Mouse (Mus musculus) heart, embryonic 15.5 days (tissue): ENCODE data around the gene Bbc3. TPM values are rescaled to one million over a fixed set of nuclear protein-coding genes. Genes with fewer than 3 reads are reported as not detected.

Source experiments
- ATAC-seq: fragments of 200-750 bp; cut with Nextera tagmentation; replicated peaks from 2 replicates; pipeline ENCODE4 v1.8.0; 2017; ENCODE audit warnings: low read depth, moderate TSS enrichment; ENCODE audit not compliant: insufficient number of reproducible peaks, insufficient read depth, low FRiP score
- H3K27ac ChIP-seq: fragments of 300-500 bp; sonication (generic); 2 replicates; pipeline ENCODE4 v1.5.1; 2015; ENCODE audit warnings: mild to moderate bottlenecking, inconsistent platforms
- H3K27me3 ChIP-seq: fragments of 300-500 bp; sonication (generic); 2 replicates; pipeline ENCODE4 v1.6.1; 2015; ENCODE audit warnings: inconsistent platforms
- H3K36me3 ChIP-seq: fragments of 300-500 bp; sonication (generic); 2 replicates; pipeline ENCODE4 v1.6.1; 2015; ENCODE audit warnings: mild to moderate bottlenecking, inconsistent platforms
- H3K4me1 ChIP-seq: fragments of 300-500 bp; sonication (generic); replicated peaks from 2 replicates; pipeline ENCODE4 v1.6.1; 2015; ENCODE audit warnings: inconsistent platforms
- H3K4me2 ChIP-seq: fragments of 300-500 bp; sonication (generic); 2 replicates; pipeline ENCODE4 v1.6.1; 2015; ENCODE audit warnings: inconsistent platforms, mild to moderate bottlenecking, moderate library complexity
- H3K4me3 ChIP-seq: fragments of 300-500 bp; sonication (generic); 2 replicates; pipeline ENCODE4 v1.5.1; 2015; ENCODE audit warnings: mild to moderate bottlenecking, inconsistent platforms
- H3K9ac ChIP-seq: fragments of 300-500 bp; sonication (generic); 2 replicates; pipeline ENCODE4 v1.6.1; 2015; ENCODE audit warnings: mild to moderate bottlenecking, inconsistent platforms
- H3K9me3 ChIP-seq: fragments of 300-500 bp; sonication (generic); replicated peaks from 2 replicates; pipeline ENCODE4 v1.6.1; 2016; ENCODE audit warnings: inconsistent platforms
- WGBS: fragments of 180-500 bp; shearing (Covaris S2); methylation state at CpG from one replicate; pipeline ENCODE4 v1.1.7; 2015; ENCODE audit warnings: mixed read lengths; 5-methylcytosine and 5-hydroxymethylcytosine counted together
- polyA plus RNA-seq: library from polyadenylated mRNA; unstranded; fragments of >200 nt; fragmentation: Nextera tagmentation; extraction: Ambion mirVana; gene quantifications from 2 replicates; pipeline ENCODE4 v1.2.1, GENCODE M21; 2015

Bbc3 gene
- polyA plus RNA-seq, 1 experiment from 2014 or later = 6.9 TPM

GRCm38 (mm10) chr7:16274922-16275890 is 33.0 kb upstream of the Bbc3 start:
- H3K36me3 ChIP-seq = peaks cover 40% of the 10 kb centered on the region
- ATAC-seq = no peak
- H3K27me3 ChIP-seq = no peaks in the 10 kb centered on the region
- H3K9me3 ChIP-seq = no peaks in the 10 kb centered on the region
- H3K4me1 ChIP-seq = peaks cover 24% of the 10 kb centered on the region
- no peak overlapping the region for H3K27ac ChIP-seq
- 86% methylated on average over 10 of the region's 10 CpGs for WGBS
- no peak overlapping the region for H3K9ac ChIP-seq
- no peak overlapping the region for H3K4me3 ChIP-seq
- H3K4me2 ChIP-seq = no peak overlapping the region

DNA sequence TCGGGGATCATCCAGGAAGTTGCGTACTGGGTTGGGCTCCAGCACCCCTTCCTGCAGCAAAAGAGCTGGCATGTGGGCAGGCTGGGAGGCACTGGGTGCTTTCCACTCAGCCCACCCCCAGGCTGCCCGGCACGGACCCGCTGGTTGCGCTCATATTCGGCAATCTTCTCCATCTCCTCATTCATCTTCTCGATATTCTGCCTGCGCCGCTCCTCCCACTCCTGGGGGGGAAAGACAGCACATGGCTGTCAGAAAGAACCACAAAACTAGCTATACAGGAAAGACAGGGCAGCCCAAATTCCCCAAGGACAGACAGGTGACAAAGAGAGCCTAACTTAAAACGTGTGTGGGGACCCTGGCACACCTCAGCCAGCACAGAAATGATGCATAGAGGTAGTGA is 27.5 kb upstream of the Bbc3 start:
- ATAC-seq = no peak
- Histone ChIP-seq H3K36me3 (peaks cover 71% of the 10 kb centered on the region), H3K4me2 (no peak overlapping the region), H3K4me1 (peaks cover 11% of the 10 kb centered on the region), H3K27me3 (no peaks in the 10 kb centered on the region), H3K4me3 (no peak overlapping the region), H3K27ac (no peak overlapping the region), H3K9me3 (no peaks in the 10 kb centered on the region), H3K9ac (no peak overlapping the region)
- 89% methylated on average over 11 of the region's 11 CpGs for WGBS

DNA sequence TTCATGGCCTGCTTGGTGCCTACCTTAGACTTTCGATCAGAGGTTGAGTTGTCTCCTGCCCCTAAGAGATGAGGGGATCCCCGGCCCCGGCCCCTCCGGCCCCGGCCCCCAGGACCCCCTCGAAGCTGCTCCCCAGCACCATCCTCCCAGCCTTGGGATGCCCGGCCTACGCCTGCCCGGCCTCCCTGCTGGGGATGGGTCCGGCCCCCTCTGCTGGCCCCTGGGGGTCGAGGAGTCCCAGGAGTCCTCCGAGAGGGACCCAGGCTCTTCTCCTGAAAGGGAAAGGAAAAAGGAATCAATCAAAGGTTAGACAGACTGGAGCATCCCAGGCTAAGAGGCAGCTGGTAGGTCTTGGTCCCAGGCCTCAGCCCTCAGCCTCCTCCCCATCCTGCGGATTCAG is 25.9 kb upstream of the Bbc3 start:
- peaks cover 55% of the 10 kb centered on the region for H3K36me3 ChIP-seq
- no peak overlapping the region for H3K4me3 ChIP-seq
- H3K4me2 ChIP-seq = no peak overlapping the region
- no peak overlapping the region for H3K27ac ChIP-seq
- no peaks in the 10 kb centered on the region for H3K9me3 ChIP-seq
- peaks cover 15% of the 10 kb centered on the region for H3K4me1 ChIP-seq
- no peaks in the 10 kb centered on the region for H3K27me3 ChIP-seq
- no peak for ATAC-seq
- H3K9ac ChIP-seq = no peak overlapping the region
- WGBS = 84% methylated on average over 13 of the region's 13 CpGs

DNA sequence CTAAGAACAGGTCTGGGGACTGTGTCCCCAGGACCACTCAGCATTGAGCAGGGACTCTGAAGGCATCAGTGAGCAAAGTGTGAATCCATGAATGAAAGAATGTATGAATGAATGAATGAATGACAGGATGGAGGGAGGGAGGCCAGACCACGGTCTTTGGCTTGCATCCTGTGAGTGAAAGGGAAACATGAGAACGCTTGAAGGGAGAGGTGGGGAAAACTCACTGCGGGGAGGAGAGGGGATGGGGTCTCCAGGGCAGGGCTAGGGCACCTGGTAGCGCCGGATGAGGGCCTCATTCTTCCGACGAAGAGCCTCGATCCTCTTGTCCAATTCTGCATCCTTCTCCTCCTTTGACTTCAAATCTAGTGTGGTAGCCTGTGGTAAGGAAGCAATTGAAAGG is 24.2 kb upstream of the Bbc3 start:
- 92% methylated on average over 8 of the region's 8 CpGs for WGBS
- no peak for ATAC-seq
- Histone ChIP-seq H3K4me1 (peaks cover 15% of the 10 kb centered on the region), H3K27ac (no peak overlapping the region), H3K36me3 (peaks cover 46% of the 10 kb centered on the region), H3K9me3 (no peaks in the 10 kb centered on the region), H3K4me3 (no peak overlapping the region), H3K9ac (no peak overlapping the region), H3K27me3 (no peaks in the 10 kb centered on the region), H3K4me2 (no peak overlapping the region)

DNA sequence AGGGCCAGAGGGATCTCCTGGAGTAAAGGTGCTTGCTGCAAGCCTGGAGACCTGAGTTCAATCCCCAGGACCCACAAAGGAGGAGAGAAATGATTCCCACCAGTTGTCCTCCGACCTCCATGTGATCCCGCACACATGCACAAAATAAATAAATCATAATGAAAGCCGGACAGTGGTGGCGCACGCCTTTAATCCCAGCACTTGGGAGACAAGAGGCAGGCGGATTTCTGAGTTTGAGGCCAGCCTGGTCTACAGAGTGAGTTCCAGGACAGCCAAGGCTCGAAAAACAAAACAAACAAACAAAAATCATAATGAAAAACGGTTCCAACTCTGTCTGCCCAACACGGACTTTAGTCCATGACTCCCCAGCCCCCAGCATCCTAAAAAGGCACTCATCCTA is 23.3 kb upstream of the Bbc3 start:
- Histone ChIP-seq H3K36me3 (peaks cover 40% of the 10 kb centered on the region), H3K9me3 (no peaks in the 10 kb centered on the region), H3K9ac (no peak overlapping the region), H3K27ac (peak overlapping the region; percentile 98), H3K4me2 (peak overlapping the region; percentile 75), H3K4me1 (peaks cover 15% of the 10 kb centered on the region), H3K4me3 (peak overlapping the region; percentile 87), H3K27me3 (no peaks in the 10 kb centered on the region)
- WGBS = 65% methylated on average over 9 of the region's 9 CpGs
- no peak for ATAC-seq

GRCm38 (mm10) chr7:16285450-16286025 is 22.7 kb upstream of the Bbc3 start:
- no peak overlapping the region for H3K9ac ChIP-seq
- H3K4me1 ChIP-seq = peaks cover 15% of the 10 kb centered on the region
- peak overlapping the region; percentile 98 for H3K27ac ChIP-seq
- H3K4me3 ChIP-seq = peak overlapping the region; percentile 87
- no peaks in the 10 kb centered on the region for H3K9me3 ChIP-seq
- WGBS = 3% methylated on average over 14 of the region's 14 CpGs
- H3K4me2 ChIP-seq = peak overlapping the region; percentile 75
- H3K27me3 ChIP-seq = no peaks in the 10 kb centered on the region
- peak; percentile 47 for ATAC-seq
- peaks cover 34% of the 10 kb centered on the region for H3K36me3 ChIP-seq

- H3K9ac ChIP-seq = peak within 1 kb of the TSS; percentile 76
- no peaks in the 10 kb centered on the region for H3K27me3 ChIP-seq
- peaks cover 28% of the 10 kb centered on the region for H3K36me3 ChIP-seq
- peaks cover 15% of the 10 kb centered on the region for H3K4me1 ChIP-seq
- WGBS = under 1% methylated on average over 70 of the region's 70 CpGs
- peak within 1 kb of the TSS; percentile 87 for H3K4me3 ChIP-seq
- peak within 1 kb of the TSS; percentile 98 for H3K27ac ChIP-seq
- peak within 1 kb of the TSS; percentile 75 for H3K4me2 ChIP-seq
- no peaks in the 10 kb centered on the region for H3K9me3 ChIP-seq
- ATAC-seq = peak; percentile 90
Observed at GRCm38 (mm10) chr7:16286026-16286961, 21.9 kb upstream of the Bbc3 start, which contains the start of gene Ccdc9. Ccdc9 (minus strand) TSS chr7:16286795.

GRCm38 (mm10) chr7:16287016-16287415 is 21.2 kb upstream of the Bbc3 start:
- H3K9ac ChIP-seq = peak overlapping the region; percentile 76
- no peaks in the 10 kb centered on the region for H3K27me3 ChIP-seq
- H3K27ac ChIP-seq = peak overlapping the region; percentile 98
- peak overlapping the region; percentile 87 for H3K4me3 ChIP-seq
- ATAC-seq = no peak
- peak overlapping the region; percentile 75 for H3K4me2 ChIP-seq
- no peaks in the 10 kb centered on the region for H3K9me3 ChIP-seq
- H3K36me3 ChIP-seq = peaks cover 20% of the 10 kb centered on the region; the same call in 1 of the 2 replicates
- peaks cover 15% of the 10 kb centered on the region for H3K4me1 ChIP-seq
- WGBS = 82% methylated on average over 2 of the region's 2 CpGs

- ATAC-seq = no peak
- H3K4me1 ChIP-seq = peaks cover 15% of the 10 kb centered on the region
- H3K36me3 ChIP-seq = peaks cover 13% of the 10 kb centered on the region; the same call in 1 of the 2 replicates
- WGBS = 64% methylated on average over 1 of the region's 1 CpGs
- H3K9ac ChIP-seq = no peak overlapping the region
- H3K27ac ChIP-seq = no peak overlapping the region
- H3K4me2 ChIP-seq = no peak overlapping the region
- no peaks in the 10 kb centered on the region for H3K9me3 ChIP-seq
- H3K4me3 ChIP-seq = no peak overlapping the region
- H3K27me3 ChIP-seq = no peaks in the 10 kb centered on the region
Observed at GRCm38 (mm10) chr7:16287791-16288190, 20.4 kb upstream of the Bbc3 start.

- 27% methylated on average over 4 of the region's 4 CpGs for WGBS
- peak overlapping the region; percentile 73 for H3K4me2 ChIP-seq
- no peaks in the 10 kb centered on the region for H3K27me3 ChIP-seq
- peak overlapping the region; percentile 61 for H3K4me3 ChIP-seq
- H3K36me3 ChIP-seq = no peaks in the 10 kb centered on the region
- H3K9ac ChIP-seq = peak overlapping the region; percentile 19; the same call in 1 of the 2 replicates
- no peak for ATAC-seq
- H3K27ac ChIP-seq = peak overlapping the region; percentile 80
- H3K9me3 ChIP-seq = no peaks in the 10 kb centered on the region
- peaks cover 28% of the 10 kb centered on the region for H3K4me1 ChIP-seq
Observed at GRCm38 (mm10) chr7:16294346-16294745, 13.8 kb upstream of the Bbc3 start.

- Histone ChIP-seq H3K4me1 (peaks cover 32% of the 10 kb centered on the region), H3K27ac (peak overlapping the region; percentile 80), H3K36me3 (no peaks in the 10 kb centered on the region), H3K9ac (peak overlapping the region; percentile 19), H3K4me3 (peak overlapping the region; percentile 61), H3K4me2 (peak overlapping the region; percentile 73), H3K27me3 (no peaks in the 10 kb centered on the region), H3K9me3 (no peaks in the 10 kb centered on the region)
- 0% methylated on average over 23 of the region's 23 CpGs for WGBS
- ATAC-seq = peak; percentile 82
Observed at GRCm38 (mm10) chr7:16294837-16295236, 13.4 kb upstream of the Bbc3 start.
